Mouse (Mus musculus) testis, adult 2 months (tissue): ENCODE results near the gene Irgc1.

ENCODE experiments used
- CTCF ChIP-seq: fragments of 200-500 bp; IDR thresholded peaks from 2 replicates; pipeline ENCODE4 v1.5.1; 2012; ENCODE audit warnings: low read depth, mild to moderate bottlenecking, inconsistent platforms, low read length, moderate library complexity; ENCODE audit not compliant: control insufficient read depth, insufficient read depth, insufficient replicate concordance
- POLR2A ChIP-seq: fragments of 200-500 bp; IDR thresholded peaks from 2 replicates; pipeline ENCODE4 v1.6.1; 2012; ENCODE audit warnings: low read depth, mild to moderate bottlenecking, inconsistent platforms, low read length, moderate library complexity; ENCODE audit not compliant: control insufficient read depth

- TF ChIP-seq CTCF = no peak
- TF ChIP-seq POLR2A = no peak
Measured at GRCm38 (mm10) chr7:24415261-24415660, 36.8 kb downstream of the Irgc1 start.
